ENCODE assay signal across 9 mouse cellular contexts in the genomic region with DNA sequence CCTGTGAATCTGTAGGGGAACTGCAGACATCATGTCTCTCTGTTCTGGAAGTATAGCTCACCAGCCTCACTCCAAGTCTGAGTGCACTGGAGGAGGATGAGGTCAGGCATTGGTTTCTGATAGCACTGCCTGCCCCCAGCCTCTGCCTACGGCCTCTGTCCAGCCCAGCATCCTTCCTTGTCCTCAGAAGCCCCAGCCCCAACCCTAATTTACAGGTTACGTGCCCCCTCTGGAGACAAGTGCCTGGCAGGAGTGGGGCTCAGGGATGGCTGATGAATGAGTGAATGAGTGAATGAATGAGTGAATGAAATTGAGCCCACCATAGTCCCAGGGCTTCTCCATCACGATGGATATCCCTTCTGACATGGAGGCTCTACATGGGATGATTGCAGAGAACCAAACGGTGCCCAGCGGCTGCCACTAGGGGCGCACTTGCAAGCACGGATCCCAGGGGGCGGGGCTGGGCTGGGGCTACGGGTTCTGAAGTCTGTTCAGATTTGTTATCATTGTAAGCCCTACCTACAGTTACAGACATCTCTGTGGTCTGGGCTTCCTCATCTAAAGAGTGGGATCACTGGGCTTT. TPM values are rescaled to one million over a fixed set of nuclear protein-coding genes. Genes with fewer than 3 reads are reported as not detected.
DNase-seq lines count a peak whose midpoint lies in the region; ATAC-seq and TF ChIP-seq lines count a peak whose summit lies in the region.
"Had no signal": no experiment of that assay in that cellular context is flagged by ENCODE, and none has a peak within 500 bp of the region (broad histone marks: within the 10 kb centered on the region; RNA-seq: fewer than 3 reads in every experiment).

No protein-coding gene starts in this region.

- no peak overlapping the region for H3K9ac ChIP-seq in heart, embryonic 16.5 days (ENCODE audit: low read length)
- no peak overlapping the region for H3K9ac ChIP-seq in forebrain, embryonic 13.5 days
- H3K9ac ChIP-seq: stomach, embryonic 15.5 days had no signal

- H3K4me2 ChIP-seq in heart, embryonic 16.5 days (ENCODE audit: low read depth, low read length) = no peak overlapping the region
- no peak overlapping the region for H3K4me2 ChIP-seq in forebrain, embryonic 13.5 days
- H3K4me2 ChIP-seq: stomach, embryonic 15.5 days had no signal

- POLR2A ChIA-PET in Patski (lab: Charles Lee) = no interaction called here

- H3K36me3 ChIP-seq in heart, embryonic 16.5 days (ENCODE audit: control insufficient read depth, insufficient read depth) = no peaks in the 10 kb centered on the region
- H3K36me3 ChIP-seq in forebrain, embryonic 13.5 days (ENCODE audit: poor library complexity, severe bottlenecking) = no peaks in the 10 kb centered on the region
- no peaks in the 10 kb centered on the region for H3K36me3 ChIP-seq in splenic B cell, adult 2 months (ENCODE audit: control insufficient read depth, insufficient read depth, low read length, poor library complexity, severe bottlenecking)
- H3K36me3 ChIP-seq: stomach, embryonic 15.5 days had no signal

- 20% methylated on average over 9 of the region's 9 CpGs for WGBS in heart, embryonic 16.5 days
- WGBS in forebrain, embryonic 13.5 days = 35% methylated on average over 9 of the region's 9 CpGs

- DNase-seq in heart, adult 18-20 months = no peak
- DNase-seq in 3T3-L1 (ENCODE audit: low read depth, low spot score) = peak; percentile 32
- DNase-seq in Patski (ENCODE audit: low read depth, low spot score) = no peak
- peak; percentile 34 for DNase-seq in lung, postnatal 36 days
- DNase-seq in splenic B cell, adult 2 months (ENCODE audit: low read depth, low spot score) = peak; percentile 33

- TF ChIP-seq CTCF in Patski (IDR thresholded peaks at IDR 0.05) = peak; percentile 86

- CTCF ChIA-PET in Patski (lab: Charles Lee) = interaction anchor here (0.7 to 1.7 kb wide), 5 partner anchors 10 to 42 kb away, joined by 3 read pairs; no protein-coding TSS in a partner anchor

- H3K27ac ChIP-seq in heart, embryonic 16.5 days (ENCODE audit: low read length) = no peak overlapping the region
- no peak overlapping the region for H3K27ac ChIP-seq in forebrain, embryonic 13.5 days
- H3K27ac ChIP-seq: stomach, embryonic 15.5 days had no signal

- peaks cover 7% of the 10 kb centered on the region for H3K27me3 ChIP-seq in heart, embryonic 16.5 days (ENCODE audit: control insufficient read depth, insufficient read depth, low read length)
- H3K27me3 ChIP-seq in Patski = peaks cover 12% of the 10 kb centered on the region
- peaks cover 25% of the 10 kb centered on the region for H3K27me3 ChIP-seq in forebrain, embryonic 13.5 days
- H3K27me3 ChIP-seq in splenic B cell, adult 2 months (ENCODE audit: control insufficient read depth, insufficient read depth, low read length, poor library complexity, severe bottlenecking) = no peaks in the 10 kb centered on the region
- H3K27me3 ChIP-seq: stomach, embryonic 15.5 days had no signal

- 0 out of 2 replicates have a peak, but pooled peaks have one; percentile 14 for ATAC-seq in heart, embryonic 16.5 days (replicated peaks; ENCODE audit: extremely low read depth, insufficient read depth, low FRiP score)
- ATAC-seq in Patski = no peak
- peak; percentile 38; the same call in 1 of the 2 replicates for ATAC-seq in forebrain, embryonic 13.5 days
- no peak for ATAC-seq in cerebellum, adult (ENCODE audit: insufficient number of reproducible peaks, low FRiP score, low TSS enrichment)

- H3K4me3 ChIP-seq in heart, embryonic 16.5 days (ENCODE audit: low read length) = no peak overlapping the region
- H3K4me3 ChIP-seq in forebrain, embryonic 13.5 days = no peak overlapping the region
- H3K4me3 ChIP-seq: stomach, embryonic 15.5 days had no signal

- H3K4me1 ChIP-seq in heart, embryonic 16.5 days (ENCODE audit: control insufficient read depth, insufficient read depth, low read length) = no peaks in the 10 kb centered on the region
- peaks cover 15% of the 10 kb centered on the region for H3K4me1 ChIP-seq in forebrain, embryonic 13.5 days
- H3K4me1 ChIP-seq: stomach, embryonic 15.5 days had no signal

- H3K9me3 ChIP-seq in heart, embryonic 16.5 days (replicated peaks; ENCODE audit: control insufficient read depth, low read length) = peaks cover 6% of the 10 kb centered on the region; the same call in 1 of the 2 replicates
- H3K9me3 ChIP-seq in forebrain, embryonic 13.5 days (replicated peaks) = 0 out of 2 replicates have a peak, but pooled peaks cover 7% of the 10 kb centered on the region
- H3K9me3 ChIP-seq: stomach, embryonic 15.5 days had no signal

- in situ Hi-C loops in Patski (cut with MboI; ENCODE audit: low pct_unique_long_range_greater_than_20kb) = no loop called here

RNA-seq across cellular contexts. Expression of a gene that starts 49.7 kb away (rescaled TPM):
- not detected in 2 replicates for polyA plus RNA-seq in heart, embryonic 16.5 days (2015; fragmentation: Nextera tagmentation; extraction: Ambion mirVana)
- total RNA-seq in heart, adult 18-20 months (2021) = under 1 TPM in 1 of 2 experiments, not detected in 1; 0.05 TPM
- 9.3 TPM for polyA plus RNA-seq in Patski (2021)
- polyA plus RNA-seq in forebrain, embryonic 13.5 days (2015; fragmentation: Nextera tagmentation; extraction: Ambion mirVana) = 0.12 and 0.54 TPM in 2 replicates

Comparison
In these comparisons a context has a peak if more than half of its experiments do, and no peak if none do; other contexts are left out.
1. ATAC-seq: peak in heart, embryonic 16.5 days (single experiment) and forebrain, embryonic 13.5 days (single experiment); none in Patski (single experiment) and cerebellum, adult (single experiment).
2. DNase-seq: peak in 3T3-L1 (single experiment), lung, postnatal 36 days (single experiment) and splenic B cell, adult 2 months (single experiment); none in heart, adult 18-20 months (0 of 2) and Patski (single experiment).